Mouse (Mus musculus): ENCODE data around the gene Zbtb6. TPM values are rescaled to one million over a fixed set of nuclear protein-coding genes. Genes with fewer than 3 reads are reported as not detected.

The Zbtb6 gene
- total RNA-seq, 2 experiments from 2014 or later, result 14.9 to 15.1 TPM

- no peak for DNase-seq (ENCODE audit: extremely low spot score in 1 of 2, low spot score in 1 of 2)
These were observed 67.0 kb downstream of the Zbtb6 start for GRCm38 (mm10) chr2:37376018-37376417.

Other genes starting within 250 kb of the Zbtb6 start
- gene Olfr366, start 231.6 kb downstream of the Zbtb6 start, total RNA-seq (2021), result not detected
- not detected for gene Olfr368, start 116.7 kb downstream of the Zbtb6 start, total RNA-seq (2021)
- gene Pdcl, start 83.8 kb downstream of the Zbtb6 start, total RNA-seq (2021), result 10 to 100 TPM; 27.0 to 28.4 TPM
- gene Rc3h2, start 20.3 kb downstream of the Zbtb6 start, total RNA-seq (2021), result 10 to 100 TPM; 80.3 to 83.2 TPM
- gene Zbtb26, start within 50 bp of the Zbtb6 start, total RNA-seq (2021), result 1 to 10 TPM; 8.6 to 9.5 TPM
- 10 to 100 TPM; 90.4 to 93.1 TPM for gene Rabgap1, start 108 bp upstream of the Zbtb6 start, total RNA-seq (2021)
- 1 to 10 TPM; 1.8 to 3.7 TPM for gene Gpr21, start 73.2 kb upstream of the Zbtb6 start, total RNA-seq (2021)

Data from layer of hippocampus, postnatal 25 days (tissue).